Mouse (Mus musculus) mouse trophoblast stem cell (cell line): ENCODE results near the gene Tmtc2.

Source experiments
- in situ Hi-C, 2 experiments: fragments of 300-500 bp; cut with MseI, MboI; formaldehyde crosslinking; loops; 2 replicates in 1 of 2; 3 replicates in 1 of 2; pipeline ENCODE4 v1.15.1; 2025

Gene Tmtc2

GRCm38 (mm10) chr10:105417845-105418383 lies 156.3 kb downstream of the Tmtc2 start:
- in situ Hi-C loops: no loop called here

DNA sequence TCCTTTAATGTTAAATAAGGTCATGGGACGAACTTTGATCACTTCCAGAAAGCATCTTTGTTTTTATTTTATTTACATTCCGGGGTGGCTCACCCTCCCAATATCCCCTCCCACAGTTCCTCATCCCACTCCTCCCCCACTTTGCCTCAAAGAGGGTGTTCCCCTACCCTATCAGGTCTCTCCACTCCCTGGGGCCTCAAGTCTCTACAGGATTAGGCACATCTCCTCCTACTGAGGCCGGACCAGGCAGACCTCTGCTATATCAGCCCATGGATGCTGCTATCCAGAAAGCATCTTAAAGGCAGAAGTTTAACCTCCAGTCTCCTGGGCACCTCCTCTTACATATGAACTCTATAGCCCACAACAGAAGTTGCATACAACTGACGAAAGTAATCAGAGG lies 157.7 kb downstream of the Tmtc2 start:
- in situ Hi-C loops: no loop called here

GRCm38 (mm10) chr10:105405856-105406527 lies 168.3 kb downstream of the Tmtc2 start:
- in situ Hi-C loops: no loop called here

DNA sequence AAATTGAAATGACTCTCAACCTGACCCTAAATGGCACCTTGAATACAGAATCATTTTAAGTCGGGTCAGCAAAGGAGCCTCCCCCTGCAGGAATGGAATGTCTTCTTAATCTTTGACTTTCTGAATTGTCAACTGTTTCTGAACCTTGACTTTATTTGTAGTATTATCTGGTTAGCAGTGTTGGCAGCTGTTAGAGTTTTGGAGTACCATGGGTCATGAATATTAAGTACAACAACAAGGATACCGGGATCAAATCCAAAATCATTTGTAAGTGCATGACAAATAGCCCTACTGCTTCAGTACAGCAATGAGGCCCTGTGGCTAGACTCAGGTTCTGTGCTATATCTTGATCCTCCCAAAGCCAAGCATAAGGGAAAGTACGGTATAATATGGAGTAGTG lies 170.3 kb downstream of the Tmtc2 start:
- in situ Hi-C loops: no loop called here

DNA sequence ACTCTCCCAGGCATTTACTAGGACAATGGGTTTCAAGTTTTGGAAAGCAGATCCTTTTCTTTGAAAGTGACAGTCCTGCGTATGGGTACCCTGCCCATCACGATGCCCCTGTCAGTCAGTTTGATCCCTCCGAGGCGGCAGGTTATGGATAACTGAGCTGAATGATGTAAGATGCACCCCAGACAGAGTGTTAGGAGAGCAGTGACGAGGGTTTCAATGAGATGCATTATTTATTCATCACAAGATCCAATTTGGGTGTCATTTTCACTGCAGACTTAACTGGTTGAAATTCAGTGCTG lies 171.8 kb downstream of the Tmtc2 start:
- in situ Hi-C loops: no loop called here

DNA sequence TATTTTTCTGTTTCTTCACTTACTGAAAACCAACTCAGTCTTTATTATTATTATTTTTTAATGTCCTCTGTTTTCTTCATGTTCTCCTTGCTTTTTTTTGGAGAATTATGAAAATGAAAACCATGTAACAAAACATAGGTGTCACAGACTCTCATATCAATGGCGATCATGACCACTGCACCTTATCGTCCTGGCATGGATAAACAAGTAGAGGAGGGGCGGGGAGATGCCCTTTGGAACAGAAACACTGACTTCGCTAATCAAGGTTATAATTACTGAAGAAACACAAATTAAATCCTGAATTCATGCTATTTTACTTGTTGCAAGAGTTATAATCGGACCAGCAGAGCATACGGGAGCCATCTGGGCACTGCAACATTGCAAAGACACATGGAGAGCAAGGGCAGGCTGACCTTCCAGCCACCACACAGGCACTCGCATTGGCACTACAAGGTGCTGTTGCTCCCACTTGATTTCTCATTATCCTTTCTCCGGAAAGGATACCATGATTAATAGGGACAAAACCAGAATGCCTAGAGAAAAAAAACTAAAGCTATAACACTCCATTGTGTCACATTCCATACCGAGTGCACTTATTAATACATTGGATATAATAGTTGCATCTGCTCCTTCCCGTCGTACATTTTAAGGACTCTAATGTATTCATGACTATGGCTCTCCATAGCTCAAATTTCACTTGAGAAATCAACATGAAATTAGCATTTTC lies 172.3 kb downstream of the Tmtc2 start:
- in situ Hi-C loops: no loop called here

- in situ Hi-C loops: no loop called here
Measured at GRCm38 (mm10) chr10:105399316-105399715, 174.9 kb downstream of the Tmtc2 start.

DNA sequence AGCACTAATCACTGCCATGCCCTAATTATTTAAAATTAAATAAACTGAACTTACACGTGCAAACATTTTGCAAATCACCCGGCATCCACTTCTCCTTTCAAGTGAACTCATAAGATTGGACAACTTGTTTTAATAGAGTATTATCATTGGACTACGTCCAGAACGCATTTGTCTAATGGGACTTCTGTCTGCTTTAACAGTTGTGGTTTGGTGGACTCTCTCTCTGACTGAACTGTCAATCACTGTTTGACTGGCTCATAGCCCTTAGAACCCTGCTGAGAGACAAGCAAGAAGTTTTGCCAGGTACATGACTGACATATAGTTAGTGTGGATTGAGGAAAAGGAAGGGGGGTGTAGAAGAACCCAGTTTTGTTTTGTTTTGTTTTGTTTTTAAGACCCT lies 190.2 kb downstream of the Tmtc2 start:
- in situ Hi-C loops: no loop called here

DNA sequence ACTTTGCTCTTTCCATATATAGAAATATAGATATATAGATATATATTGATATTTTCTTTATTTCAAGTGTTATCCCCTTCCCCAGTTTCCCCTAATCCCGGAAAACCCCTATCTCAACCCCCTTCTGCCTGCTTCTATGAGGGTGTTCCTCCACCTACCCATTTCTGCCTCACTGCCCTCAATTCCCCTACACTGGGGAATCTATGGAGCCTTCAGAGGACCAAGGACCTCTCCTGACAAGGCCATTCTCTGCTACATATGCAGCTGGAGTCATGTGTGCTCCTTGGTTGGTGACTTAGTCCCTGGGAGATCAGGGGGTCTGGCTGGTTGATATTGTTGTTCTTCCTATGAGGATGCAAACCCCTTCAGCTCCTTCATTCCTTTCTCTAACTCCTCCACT lies 192.5 kb downstream of the Tmtc2 start:
- in situ Hi-C loops: no loop called here

DNA sequence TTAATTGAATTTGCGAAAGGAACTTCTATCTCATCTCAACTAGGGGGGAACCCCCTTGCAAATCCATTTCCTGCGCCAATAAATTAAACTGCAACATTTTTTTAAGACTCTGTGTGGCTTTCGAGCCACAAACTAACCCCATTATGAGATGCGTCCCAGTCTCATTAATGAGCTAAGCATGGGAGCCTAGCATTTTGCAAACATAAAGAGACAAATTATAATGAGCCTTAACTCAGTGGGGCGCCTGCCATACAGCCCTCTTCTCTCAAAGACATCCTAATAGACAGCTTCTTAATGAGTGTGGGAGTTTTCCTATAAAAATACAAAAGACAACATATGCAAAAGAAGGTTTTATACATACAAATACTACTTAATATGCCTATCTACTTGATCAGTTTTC lies 193.0 kb downstream of the Tmtc2 start:
- in situ Hi-C loops: no loop called here

DNA sequence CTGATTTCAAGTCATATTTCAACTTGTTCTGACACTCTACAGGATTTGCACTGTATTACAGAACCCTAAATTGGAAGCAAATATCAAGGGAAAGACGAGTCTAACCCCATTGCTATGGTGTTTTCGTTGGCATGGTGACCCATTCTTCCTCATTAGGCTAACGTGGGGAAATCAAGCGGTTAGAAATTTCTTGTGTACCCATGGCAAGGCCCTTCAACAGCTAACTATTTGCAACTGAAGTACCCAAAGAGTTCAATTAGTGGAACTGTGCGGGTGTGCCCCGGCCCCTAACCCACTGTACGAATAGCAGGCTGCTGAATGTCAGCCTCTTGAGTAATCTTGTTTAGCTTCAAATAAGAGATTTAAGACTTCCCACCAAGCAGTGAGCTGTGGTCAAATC lies 193.7 kb downstream of the Tmtc2 start:
- in situ Hi-C loops: no loop called here

GRCm38 (mm10) chr10:105377711-105378110 lies 196.5 kb downstream of the Tmtc2 start:
- in situ Hi-C loops: no loop called here

GRCm38 (mm10) chr10:105373265-105373664 lies 201.0 kb downstream of the Tmtc2 start:
- in situ Hi-C loops: no loop called here

GRCm38 (mm10) chr10:105368242-105368641 lies 206.0 kb downstream of the Tmtc2 start:
- in situ Hi-C loops: no loop called here

DNA sequence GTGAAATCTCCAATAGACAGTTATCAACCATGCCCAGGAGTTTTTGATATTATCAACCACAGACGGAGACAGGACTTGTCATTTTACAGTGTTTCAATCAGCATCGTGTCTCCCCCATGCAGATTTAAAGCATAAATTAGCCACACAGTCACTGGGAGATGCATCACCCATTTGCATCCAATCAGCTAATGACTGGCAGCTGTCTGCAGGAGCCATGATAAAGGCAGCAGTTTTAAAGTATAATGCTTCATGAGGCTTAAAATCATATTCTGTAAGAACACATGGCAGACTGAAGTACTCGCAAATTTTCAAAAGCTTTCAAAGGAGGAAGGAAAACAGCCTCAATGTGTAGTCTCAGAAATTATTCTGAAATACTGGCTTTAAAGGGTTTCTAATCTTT lies 209.8 kb downstream of the Tmtc2 start:
- in situ Hi-C loops: no loop called here

DNA sequence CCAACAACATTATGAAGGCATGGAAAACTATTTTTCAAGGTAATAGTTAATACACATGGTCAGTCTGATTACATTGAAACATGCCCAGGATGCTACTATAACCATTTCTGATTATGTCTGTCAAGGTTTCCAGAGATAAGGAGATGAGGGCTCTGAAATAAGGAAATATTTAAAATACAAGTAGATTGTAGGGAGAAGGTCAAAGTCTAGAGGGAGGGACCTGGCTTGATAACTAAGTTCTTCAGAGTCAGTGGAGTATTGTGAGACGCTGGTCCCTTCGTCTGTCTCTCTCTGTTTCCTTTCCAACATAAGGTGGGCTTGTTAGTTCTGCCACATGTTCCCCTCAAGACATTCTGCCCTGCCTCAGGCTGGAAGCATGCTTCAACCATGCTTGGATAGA lies 223.9 kb downstream of the Tmtc2 start:
- in situ Hi-C loops: no loop called here

- in situ Hi-C loops: no loop called here
Measured at GRCm38 (mm10) chr10:105345920-105346319, 228.3 kb downstream of the Tmtc2 start.

GRCm38 (mm10) chr10:105332856-105333255 lies 241.4 kb downstream of the Tmtc2 start:
- in situ Hi-C loops: no loop called here

DNA sequence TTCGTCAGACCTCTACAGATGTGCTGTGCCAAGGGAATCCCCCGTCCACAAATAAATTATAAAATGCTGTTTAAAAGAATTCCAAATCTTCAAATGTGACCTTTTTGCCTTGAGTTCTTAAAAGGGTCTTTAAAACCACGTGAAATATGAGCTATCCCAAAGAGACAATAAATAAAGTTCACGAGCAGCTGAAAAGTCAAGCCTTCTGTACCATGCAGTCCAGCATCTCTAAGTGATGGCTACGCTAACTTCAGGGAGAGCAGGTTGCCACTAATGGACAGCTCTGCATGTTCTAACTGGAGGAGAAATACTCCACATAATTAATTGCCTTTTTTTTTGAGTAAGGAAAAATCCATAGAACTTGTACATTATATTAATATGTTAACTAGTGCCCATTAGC lies 243.9 kb downstream of the Tmtc2 start:
- in situ Hi-C loops: no loop called here

- in situ Hi-C loops: no loop called here
Measured at GRCm38 (mm10) chr10:105323646-105324192, 250.5 kb downstream of the Tmtc2 start.

DNA sequence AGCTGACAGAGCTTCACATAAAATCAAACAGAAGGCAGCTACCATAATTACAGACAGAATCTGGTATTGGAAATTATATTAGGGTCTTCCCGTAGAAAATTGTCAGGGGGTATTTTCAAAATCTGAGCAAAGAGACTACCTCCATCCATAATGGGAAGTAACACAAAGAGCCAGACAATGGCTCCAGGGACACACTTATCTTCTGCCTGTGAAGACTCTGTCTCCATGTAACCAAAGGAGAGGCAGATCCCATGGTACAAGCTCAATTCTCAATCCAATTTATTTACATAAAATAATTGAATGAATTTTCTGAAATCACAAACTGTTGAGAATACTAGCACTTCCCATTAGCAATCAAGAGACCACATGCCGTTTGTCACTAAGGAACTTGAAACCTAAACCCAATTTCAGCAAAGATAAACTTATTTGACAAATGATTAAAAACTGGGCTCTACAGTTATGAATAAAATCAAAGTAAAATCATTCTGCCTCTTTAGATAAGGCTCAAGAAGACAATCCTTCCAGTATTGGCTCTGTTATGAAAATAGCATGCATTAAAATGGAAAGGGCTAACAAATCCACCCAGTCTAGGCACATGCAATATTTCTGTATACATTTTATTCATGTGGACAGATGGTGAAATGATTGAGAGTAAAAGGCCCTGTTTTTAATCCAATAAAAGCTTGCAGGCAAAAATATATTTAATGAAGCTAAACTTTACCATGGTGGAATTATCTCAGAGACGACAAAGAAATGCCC lies 254.8 kb downstream of the Tmtc2 start:
- in situ Hi-C loops: no loop called here

- in situ Hi-C loops: no loop called here
Measured at GRCm38 (mm10) chr10:105318869-105319268, 255.4 kb downstream of the Tmtc2 start.
